ENCODE assay signal across 19 mouse cellular contexts in genomic region chr2:29247386-29247785, GRCm38 (mm10). TPM values are rescaled to one million over a fixed set of nuclear protein-coding genes. Genes with fewer than 3 reads are reported as not detected.
DNase-seq lines count a peak whose midpoint lies in the region; ATAC-seq and TF ChIP-seq lines count a peak whose summit lies in the region.
"Had no signal": no experiment of that assay in that cellular context is flagged by ENCODE, and none has a peak within 500 bp of the region (broad histone marks: within the 10 kb centered on the region; RNA-seq: fewer than 3 reads in every experiment).

No protein-coding gene starts in this region.

- peaks cover 43% of the 10 kb centered on the region for H3K4me1 ChIP-seq in midbrain, embryonic 12.5 days
- H3K4me1 ChIP-seq in midbrain, embryonic 11.5 days (ENCODE audit: control insufficient read depth, insufficient read depth, low read length): peaks cover 19% of the 10 kb centered on the region
- no peaks in the 10 kb centered on the region for H3K4me1 ChIP-seq in kidney, adult 2 months (ENCODE audit: control insufficient read depth, insufficient read depth, low read length)

- H3K9me3 ChIP-seq in midbrain, embryonic 12.5 days: no peaks in the 10 kb centered on the region
- H3K9me3 ChIP-seq in midbrain, embryonic 11.5 days (ENCODE audit: control insufficient read depth, low read length): peaks cover 3% of the 10 kb centered on the region; the same call in 1 of the 2 replicates
- H3K9me3 ChIP-seq: heart, embryonic 13.5 days; limb, embryonic 15.5 days; liver, embryonic 15.5 days had no signal

- no peak for TF ChIP-seq POLR2A in kidney, adult 2 months (IDR thresholded peaks at IDR 0.05; ENCODE audit: low read depth, low read length)

- H3K36me3 ChIP-seq in midbrain, embryonic 12.5 days: peaks cover 5% of the 10 kb centered on the region; the same call in 1 of the 2 replicates
- no peaks in the 10 kb centered on the region for H3K36me3 ChIP-seq in midbrain, embryonic 11.5 days (ENCODE audit: control insufficient read depth, insufficient read depth, low read length)
- H3K36me3 ChIP-seq in kidney, adult 2 months (ENCODE audit: control insufficient read depth, insufficient read depth, low read length): no peaks in the 10 kb centered on the region
- H3K36me3 ChIP-seq: embryonic facial prominence, embryonic 12.5 days; heart, embryonic 13.5 days; limb, embryonic 15.5 days; liver, embryonic 15.5 days had no signal

- no peak overlapping the region for H3K9ac ChIP-seq in midbrain, embryonic 12.5 days (replicated peaks)
- H3K9ac ChIP-seq in midbrain, embryonic 11.5 days (ENCODE audit: low read length): no peak overlapping the region
- H3K9ac ChIP-seq: embryonic facial prominence, embryonic 12.5 days; forebrain, postnatal 0 days; heart, embryonic 13.5 days; limb, embryonic 15.5 days; liver, embryonic 15.5 days had no signal

- peaks cover 61% of the 10 kb centered on the region for H3K27me3 ChIP-seq in midbrain, embryonic 12.5 days
- peaks cover 33% of the 10 kb centered on the region for H3K27me3 ChIP-seq in midbrain, embryonic 11.5 days (ENCODE audit: control insufficient read depth, insufficient read depth, low read length)
- peaks cover 9% of the 10 kb centered on the region for H3K27me3 ChIP-seq in kidney, adult 2 months (replicated peaks; ENCODE audit: control insufficient read depth, insufficient read depth, low read length)

- 72% methylated on average over 2 of the region's 2 CpGs for WGBS in midbrain, embryonic 12.5 days
- 81% methylated on average over 2 of the region's 2 CpGs for WGBS in midbrain, embryonic 11.5 days
- 73% methylated on average over 2 of the region's 2 CpGs for WGBS in kidney, adult 2 months

- H3K4me3 ChIP-seq in midbrain, embryonic 12.5 days: no peak overlapping the region
- H3K4me3 ChIP-seq in midbrain, embryonic 11.5 days (ENCODE audit: low read depth, low read length): no peak overlapping the region
- H3K4me3 ChIP-seq in kidney, adult 2 months (ENCODE audit: insufficient read depth, low read depth, low read length): no peak overlapping the region
- H3K4me3 ChIP-seq: embryonic facial prominence, embryonic 12.5 days; erythroblast, embryonic 14.5 days; heart, embryonic 13.5 days; limb, embryonic 15.5 days; liver, embryonic 15.5 days; myocyte had no signal

- no peak for ATAC-seq in midbrain, embryonic 12.5 days (ENCODE audit: low FRiP score, low read depth)
- no peak for ATAC-seq in midbrain, embryonic 11.5 days (ENCODE audit: low FRiP score)
- ATAC-seq: forebrain, postnatal 0 days; hindbrain, embryonic 16.5 days; intestine, postnatal 0 days had no signal

- H3K27ac ChIP-seq in midbrain, embryonic 12.5 days (replicated peaks): no peak overlapping the region
- no peak overlapping the region for H3K27ac ChIP-seq in midbrain, embryonic 11.5 days (ENCODE audit: low read depth, low read length)
- H3K27ac ChIP-seq in kidney, adult 2 months (ENCODE audit: insufficient read depth, low read depth, low read length): no peak overlapping the region
- H3K27ac ChIP-seq: embryonic facial prominence, embryonic 12.5 days; heart, embryonic 13.5 days; limb, embryonic 15.5 days; liver, embryonic 15.5 days had no signal

- DNase-seq in adrenal gland, postnatal 14 days: peak; percentile 64
- DNase-seq in adrenal gland, adult 8-10 months: no peak
- no peak for DNase-seq in midbrain, embryonic 11.5 days (ENCODE audit: low spot score, missing footprints)
- peak; percentile 57 to 59 for DNase-seq in adrenal gland, postnatal 36 days
- no peak for DNase-seq in ovary, adult 18-20 months (ENCODE audit: low spot score)
- DNase-seq in kidney, adult 2 months: no peak
- DNase-seq: forebrain, postnatal 0 days; heart, postnatal 36 days; layer of hippocampus, postnatal 36 days; thymus, postnatal 36 days had no signal

- TF ChIP-seq CTCF in kidney, adult 2 months (conservative IDR thresholded peaks at IDR 0.05; ENCODE audit: insufficient read depth, insufficient read length, low read depth, low read length): no peak

- 0 out of 2 replicates have a peak overlapping the region, but pooled peaks have one; percentile 4 for H3K4me2 ChIP-seq in midbrain, embryonic 12.5 days (replicated peaks)
- no peak overlapping the region for H3K4me2 ChIP-seq in midbrain, embryonic 11.5 days
- H3K4me2 ChIP-seq: embryonic facial prominence, embryonic 12.5 days; heart, embryonic 13.5 days; limb, embryonic 15.5 days; liver, embryonic 15.5 days had no signal

RNA-seq across cellular contexts. Expression of gene Ntng2, which starts 5.4 kb away (rescaled TPM):
- total RNA-seq in adrenal gland, postnatal 14 days (2021): 20.6 and 25.2 TPM in 2 replicates
- 10 to 100 TPM; 52.7 to 72.6 (median 62.9) TPM for total RNA-seq in adrenal gland, adult 8-10 months (2022)
- polyA plus RNA-seq in midbrain, embryonic 12.5 days (2016; fragmentation: Nextera tagmentation; extraction: Ambion mirVana): 6.3 TPM in 2 replicates
- polyA plus RNA-seq in midbrain, embryonic 11.5 days (2014; fragmentation: Nextera tagmentation; extraction: Ambion mirVana): 3.1 and 4.6 TPM in 2 replicates
- total RNA-seq in adrenal gland, postnatal 36 days (2021): 10 to 100 TPM; 35.0 to 44.2 TPM
- 18.2 and 23.2 TPM in 2 replicates for polyA plus RNA-seq in kidney, adult 2 months (2012; rRNA removed)
- polyA plus RNA-seq: erythroblast, embryonic 14.5 days had no signal

Comparison
In these comparisons a context has a peak if more than half of its experiments do, and no peak if none do; other contexts are left out.
1. DNase-seq: peak in adrenal gland, postnatal 14 days (single experiment) and adrenal gland, postnatal 36 days (2 of 2); none in adrenal gland, adult 8-10 months (single experiment), midbrain, embryonic 11.5 days (single experiment), ovary, adult 18-20 months (single experiment) and kidney, adult 2 months (single experiment).